Mouse (Mus musculus) heart, adult 8-10 months (tissue): Measurements from ENCODE around the gene Nacc2. TPM values are rescaled to one million over a fixed set of nuclear protein-coding genes. Genes with fewer than 3 reads are reported as not detected.

Source experiments
- total RNA-seq, 4 experiments: library from RNA; stranded (reverse); gene quantifications; 2 replicates each; pipeline ENCODE4 v1.2.4; 2022

Nacc2 gene
- total RNA-seq, 4 experiments from 2014 or later, result 27.6 to 44.2 (median 31.7) TPM

Other genes starting within 250 kb of the Nacc2 start
- gene Camsap1, start 139.9 kb downstream of the Nacc2 start, total RNA-seq, result 10 to 100 TPM; 32.6 to 42.3 (median 39.6) TPM
- gene Ubac1, start 101.5 kb downstream of the Nacc2 start, total RNA-seq, result 10 to 100 TPM; 80.7 to 88.9 (median 87.8) TPM
- not detected for gene Lhx3, start 85.1 kb upstream of the Nacc2 start, total RNA-seq
- gene Qsox2, start 114.3 kb upstream of the Nacc2 start, total RNA-seq, result 10 to 100 TPM; 13.4 to 20.0 (median 15.9) TPM
- under 1 TPM; 0.08 to 0.17 (median 0.14) TPM for gene Ccdc187, start 171.3 kb upstream of the Nacc2 start, total RNA-seq
- gene Gpsm1, start 192.3 kb upstream of the Nacc2 start, total RNA-seq, result 100 to 1,000 TPM; 188 to 246 (median 219) TPM
- gene Dnlz, start 228.9 kb upstream of the Nacc2 start, total RNA-seq, result 10 to 100 TPM; 22.4 to 26.2 (median 25.4) TPM
- 1 to 10 TPM in 3 of 4 experiments, under 1 TPM in 1; 0.54 to 2.2 (median 1.7) TPM for gene Card9, start 237.7 kb upstream of the Nacc2 start, total RNA-seq